29 mouse cellular contexts compared by ENCODE assay signal in genomic region chr8:18246299-18246698, GRCm38 (mm10).
DNase-seq lines count a peak whose midpoint lies in the region; ATAC-seq and TF ChIP-seq lines count a peak whose summit lies in the region.
"Had no signal": no experiment of that assay in that cellular context is flagged by ENCODE, and none has a peak within 500 bp of the region (broad histone marks: within the 10 kb centered on the region; RNA-seq: fewer than 3 reads in every experiment).

No protein-coding gene starts in this region.

- no peaks in the 10 kb centered on the region for H3K9me3 ChIP-seq in hindbrain, embryonic 11.5 days (ENCODE audit: control insufficient read depth, low read length)
- no peaks in the 10 kb centered on the region for H3K9me3 ChIP-seq in hindbrain, embryonic 16.5 days (ENCODE audit: control insufficient read depth, low read length)
- H3K9me3 ChIP-seq in midbrain, embryonic 13.5 days = no peaks in the 10 kb centered on the region
- no peaks in the 10 kb centered on the region for H3K9me3 ChIP-seq in midbrain, embryonic 11.5 days (ENCODE audit: control insufficient read depth, low read length)
- no peaks in the 10 kb centered on the region for H3K9me3 ChIP-seq in hindbrain, embryonic 14.5 days (ENCODE audit: control insufficient read depth, low read length)
- H3K9me3 ChIP-seq in stomach, postnatal 0 days (ENCODE audit: control insufficient read depth, low read length) = no peaks in the 10 kb centered on the region
- H3K9me3 ChIP-seq: embryonic facial prominence, embryonic 10.5 days; embryonic facial prominence, embryonic 15.5 days; liver, embryonic 12.5 days; stomach, embryonic 15.5 days had no signal

- ATAC-seq in hindbrain, embryonic 11.5 days (ENCODE audit: low FRiP score) = peak; percentile 25; the same call in 1 of the 2 replicates
- ATAC-seq in hindbrain, embryonic 16.5 days = no peak
- ATAC-seq in midbrain, embryonic 13.5 days = peak; percentile 56
- no peak for ATAC-seq in midbrain, embryonic 11.5 days (ENCODE audit: low FRiP score)
- ATAC-seq in hindbrain, embryonic 14.5 days (ENCODE audit: low FRiP score) = peak; percentile 17; the same call in 1 of the 2 replicates
- no peak for ATAC-seq in stomach, postnatal 0 days (ENCODE audit: low FRiP score, low TSS enrichment)
- ATAC-seq: forebrain, embryonic 14.5 days; inflammation-experienced regulatory T-cells, adult 6 months; liver, embryonic 12.5 days; liver, postnatal 0 days had no signal

- TF ChIP-seq EP300 in stomach, postnatal 0 days (optimal IDR thresholded peaks at IDR 0.05) = no peak

- no peak overlapping the region for H3K4me3 ChIP-seq in hindbrain, embryonic 11.5 days (ENCODE audit: low read depth, low read length)
- no peak overlapping the region for H3K4me3 ChIP-seq in hindbrain, embryonic 16.5 days (ENCODE audit: low read length)
- H3K4me3 ChIP-seq in midbrain, embryonic 13.5 days (replicated peaks) = no peak overlapping the region
- H3K4me3 ChIP-seq in midbrain, embryonic 11.5 days (ENCODE audit: low read depth, low read length) = no peak overlapping the region
- no peak overlapping the region for H3K4me3 ChIP-seq in hindbrain, embryonic 14.5 days (replicated peaks; ENCODE audit: low read length)
- H3K4me3 ChIP-seq in stomach, postnatal 0 days (ENCODE audit: low read depth, low read length) = no peak overlapping the region
- H3K4me3 ChIP-seq: embryonic facial prominence, embryonic 10.5 days; embryonic facial prominence, embryonic 15.5 days; gastrocnemius, adult 2 months; left cerebral cortex, adult 2 months; liver, embryonic 12.5 days; stomach, embryonic 15.5 days had no signal

- H3K27ac ChIP-seq in hindbrain, embryonic 11.5 days (ENCODE audit: low read depth, low read length) = no peak overlapping the region
- no peak overlapping the region for H3K27ac ChIP-seq in hindbrain, embryonic 16.5 days (ENCODE audit: low read depth, low read length)
- H3K27ac ChIP-seq in midbrain, embryonic 13.5 days = no peak overlapping the region
- H3K27ac ChIP-seq in midbrain, embryonic 11.5 days (ENCODE audit: low read depth, low read length) = no peak overlapping the region
- H3K27ac ChIP-seq in hindbrain, embryonic 14.5 days = no peak overlapping the region
- H3K27ac ChIP-seq in stomach, postnatal 0 days (replicated peaks) = no peak overlapping the region
- H3K27ac ChIP-seq: embryonic facial prominence, embryonic 10.5 days; embryonic facial prominence, embryonic 15.5 days; gastrocnemius, adult 2 months; left cerebral cortex, adult 2 months; liver, embryonic 12.5 days; stomach, embryonic 15.5 days had no signal

- WGBS in hindbrain, embryonic 11.5 days = 82% methylated on average over 12 of the region's 12 CpGs
- 62% methylated on average over 12 of the region's 12 CpGs for WGBS in hindbrain, embryonic 16.5 days
- 73% methylated on average over 12 of the region's 12 CpGs for WGBS in midbrain, embryonic 13.5 days
- 89% methylated on average over 12 of the region's 12 CpGs for WGBS in midbrain, embryonic 11.5 days
- WGBS in hindbrain, embryonic 14.5 days = 56% methylated on average over 12 of the region's 12 CpGs
- WGBS in stomach, postnatal 0 days = 85% methylated on average over 12 of the region's 12 CpGs

- H3K36me3 ChIP-seq in hindbrain, embryonic 11.5 days (ENCODE audit: control insufficient read depth, insufficient read depth, low read length) = no peaks in the 10 kb centered on the region
- H3K36me3 ChIP-seq in hindbrain, embryonic 16.5 days (ENCODE audit: control insufficient read depth, insufficient read depth, low read length) = no peaks in the 10 kb centered on the region
- no peaks in the 10 kb centered on the region for H3K36me3 ChIP-seq in midbrain, embryonic 13.5 days
- no peaks in the 10 kb centered on the region for H3K36me3 ChIP-seq in midbrain, embryonic 11.5 days (ENCODE audit: control insufficient read depth, insufficient read depth, low read length)
- H3K36me3 ChIP-seq in hindbrain, embryonic 14.5 days (replicated peaks; ENCODE audit: control insufficient read depth, insufficient read depth) = no peaks in the 10 kb centered on the region
- no peaks in the 10 kb centered on the region for H3K36me3 ChIP-seq in stomach, postnatal 0 days (ENCODE audit: control insufficient read depth, insufficient read depth, low read length)
- H3K36me3 ChIP-seq: embryonic facial prominence, embryonic 10.5 days; embryonic facial prominence, embryonic 15.5 days; liver, embryonic 12.5 days; stomach, embryonic 15.5 days had no signal

- DNase-seq in hindbrain, embryonic 11.5 days (ENCODE audit: low spot score) = no peak
- DNase-seq in midbrain, embryonic 11.5 days (ENCODE audit: low spot score, missing footprints) = no peak
- peak; percentile 16 for DNase-seq in brain, adult 2 months (ENCODE audit: low read depth, low spot score)
- no peak for DNase-seq in hindbrain, embryonic 14.5 days (ENCODE audit: low spot score)
- DNase-seq in heart, postnatal 4 days = no peak
- no peak for DNase-seq in stomach, postnatal 0 days (ENCODE audit: low spot score)
- DNase-seq: adrenal gland, postnatal 14 days; cerebellum, adult 2 months; cerebellum, postnatal 14 days; gastrocnemius, adult 2 months; gastrocnemius, postnatal 36 days; heart, adult 18-20 months; heart, postnatal 36 days; kidney, adult 11 months; kidney, postnatal 14 days; liver, postnatal 0 days; lung, postnatal 36 days; right cerebral cortex, postnatal 25 days; thymus, postnatal 14 days had no signal

- H3K4me1 ChIP-seq in hindbrain, embryonic 11.5 days (replicated peaks; ENCODE audit: control insufficient read depth, insufficient read depth, low read length) = no peaks in the 10 kb centered on the region
- no peaks in the 10 kb centered on the region for H3K4me1 ChIP-seq in hindbrain, embryonic 16.5 days (ENCODE audit: control insufficient read depth, insufficient read depth, low read depth, low read length)
- H3K4me1 ChIP-seq in midbrain, embryonic 13.5 days (replicated peaks) = no peaks in the 10 kb centered on the region
- H3K4me1 ChIP-seq in midbrain, embryonic 11.5 days (ENCODE audit: control insufficient read depth, insufficient read depth, low read length) = no peaks in the 10 kb centered on the region
- H3K4me1 ChIP-seq in hindbrain, embryonic 14.5 days (replicated peaks; ENCODE audit: control insufficient read depth, insufficient read depth, low read length) = no peaks in the 10 kb centered on the region
- no peaks in the 10 kb centered on the region for H3K4me1 ChIP-seq in stomach, postnatal 0 days (replicated peaks; ENCODE audit: control insufficient read depth, insufficient read depth)
- H3K4me1 ChIP-seq: embryonic facial prominence, embryonic 10.5 days; embryonic facial prominence, embryonic 15.5 days; liver, embryonic 12.5 days; stomach, embryonic 15.5 days had no signal

- H3K27me3 ChIP-seq in hindbrain, embryonic 11.5 days (ENCODE audit: control insufficient read depth, insufficient read depth, low read length) = no peaks in the 10 kb centered on the region
- H3K27me3 ChIP-seq in hindbrain, embryonic 16.5 days (replicated peaks; ENCODE audit: control insufficient read depth, insufficient read depth, low read length) = no peaks in the 10 kb centered on the region
- no peaks in the 10 kb centered on the region for H3K27me3 ChIP-seq in midbrain, embryonic 13.5 days
- H3K27me3 ChIP-seq in midbrain, embryonic 11.5 days (ENCODE audit: control insufficient read depth, insufficient read depth, low read length) = no peaks in the 10 kb centered on the region
- no peaks in the 10 kb centered on the region for H3K27me3 ChIP-seq in hindbrain, embryonic 14.5 days (ENCODE audit: control insufficient read depth, insufficient read depth, low read length)
- no peaks in the 10 kb centered on the region for H3K27me3 ChIP-seq in stomach, postnatal 0 days (ENCODE audit: control insufficient read depth, insufficient read depth, low read length)
- H3K27me3 ChIP-seq: embryonic facial prominence, embryonic 15.5 days; liver, embryonic 12.5 days; stomach, embryonic 15.5 days had no signal

- TF ChIP-seq CTCF in stomach, postnatal 0 days (IDR thresholded peaks at IDR 0.05; ENCODE audit: low read depth) = no peak

- H3K9ac ChIP-seq in hindbrain, embryonic 11.5 days (ENCODE audit: low read depth, low read length) = no peak overlapping the region
- no peak overlapping the region for H3K9ac ChIP-seq in hindbrain, embryonic 16.5 days (ENCODE audit: low read depth, low read length)
- H3K9ac ChIP-seq in midbrain, embryonic 13.5 days (replicated peaks) = no peak overlapping the region
- H3K9ac ChIP-seq in midbrain, embryonic 11.5 days (ENCODE audit: low read length) = no peak overlapping the region
- H3K9ac ChIP-seq in hindbrain, embryonic 14.5 days = no peak overlapping the region
- H3K9ac ChIP-seq in stomach, postnatal 0 days (ENCODE audit: low read length) = no peak overlapping the region
- H3K9ac ChIP-seq: embryonic facial prominence, embryonic 15.5 days; liver, embryonic 12.5 days; liver, postnatal 0 days; stomach, embryonic 15.5 days had no signal

- H3K4me2 ChIP-seq in hindbrain, embryonic 11.5 days (replicated peaks; ENCODE audit: low read depth, low read length) = no peak overlapping the region
- H3K4me2 ChIP-seq in hindbrain, embryonic 16.5 days (ENCODE audit: low read length) = no peak overlapping the region
- no peak overlapping the region for H3K4me2 ChIP-seq in midbrain, embryonic 13.5 days (replicated peaks)
- H3K4me2 ChIP-seq in midbrain, embryonic 11.5 days = no peak overlapping the region
- no peak overlapping the region for H3K4me2 ChIP-seq in hindbrain, embryonic 14.5 days (replicated peaks)
- no peak overlapping the region for H3K4me2 ChIP-seq in stomach, postnatal 0 days (replicated peaks; ENCODE audit: low read depth)
- H3K4me2 ChIP-seq: embryonic facial prominence, embryonic 15.5 days; heart, embryonic 11.5 days; liver, embryonic 12.5 days; stomach, embryonic 15.5 days had no signal

Comparison
In these comparisons a context has a peak if more than half of its experiments do, and no peak if none do; other contexts are left out.
1. ATAC-seq: peak in hindbrain, embryonic 11.5 days (single experiment), midbrain, embryonic 13.5 days (single experiment) and hindbrain, embryonic 14.5 days (single experiment); none in hindbrain, embryonic 16.5 days (single experiment), midbrain, embryonic 11.5 days (single experiment) and stomach, postnatal 0 days (single experiment).